Mouse (Mus musculus): ENCODE measurements around the gene Rtn1. TPM values are rescaled to one million over a fixed set of nuclear protein-coding genes. Genes with fewer than 3 reads are reported as not detected.

Rtn1 gene
- polyA plus RNA-seq, 1 experiment = not detected

DNA sequence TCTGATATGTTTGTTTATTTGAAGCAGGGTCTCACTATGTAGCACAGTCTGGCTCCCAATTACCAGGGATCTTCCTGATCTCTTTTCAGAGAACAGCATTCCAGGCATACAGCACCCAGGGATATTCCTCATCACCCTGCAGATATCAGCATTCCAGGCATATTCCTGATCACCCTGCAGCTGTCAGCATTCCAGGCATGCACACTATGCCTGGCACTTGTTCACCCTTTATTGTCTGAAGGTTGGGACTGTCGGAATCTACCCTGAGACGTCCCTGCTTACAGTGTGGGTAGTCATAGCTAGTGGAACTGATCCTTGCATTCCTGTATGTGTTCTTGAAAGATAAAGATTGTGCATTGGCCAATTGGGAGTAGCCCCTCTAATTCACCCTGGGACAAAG is 65.2 kb downstream of the Rtn1 start:
- H3K79me2 ChIP-seq (ENCODE audit: control insufficient read depth, insufficient read depth) = no peaks in the 10 kb centered on the region
- H3K36me3 ChIP-seq (ENCODE audit: control insufficient read depth, insufficient read depth) = no peaks in the 10 kb centered on the region
- no peak overlapping the region for H3K4me3 ChIP-seq
- TF ChIP-seq MYOG (IDR thresholded peaks at IDR 0.05; ENCODE audit: control insufficient read depth in 1 of 3, insufficient read depth in 1 of 3, insufficient read length in 2 of 3, low read depth in 2 of 3) = peak in 1 of 3 experiments; percentile 52
- TF ChIP-seq MAX (IDR thresholded peaks at IDR 0.05; ENCODE audit: low read depth) = no peak
- no peak for TF ChIP-seq POLR2A (IDR thresholded peaks at IDR 0.05; ENCODE audit: insufficient read length, low read depth)
- peak; percentile 25 for TF ChIP-seq TCF3 (IDR thresholded peaks at IDR 0.05; ENCODE audit: insufficient read length, low read depth)
- H3K4me2 ChIP-seq (ENCODE audit: low read depth) = no peak overlapping the region
- no peak overlapping the region for H3ac ChIP-seq (ENCODE audit: control insufficient read depth, insufficient read length)
- no peaks in the 10 kb centered on the region for H3K27me3 ChIP-seq (ENCODE audit: control insufficient read depth, insufficient read depth, insufficient read length)

DNA sequence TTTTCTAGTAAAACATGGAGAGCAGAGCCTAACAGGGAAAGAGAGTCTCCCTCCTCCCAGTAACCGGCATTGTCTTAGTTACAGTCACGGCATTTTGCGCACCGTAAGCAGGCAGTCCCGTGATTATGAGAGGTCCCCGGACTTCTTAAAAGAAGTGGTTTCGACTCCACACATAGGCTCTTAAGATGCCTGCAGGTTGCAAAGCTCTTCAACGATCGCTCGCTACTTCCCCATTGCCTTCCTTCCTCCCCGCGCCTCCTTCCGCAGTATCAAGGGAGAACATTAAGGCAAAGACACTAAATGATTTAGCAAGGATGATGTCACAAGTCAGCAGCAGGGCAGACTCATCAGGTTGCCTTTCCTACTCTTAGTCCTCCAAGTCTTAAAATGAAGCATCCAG is 72.8 kb downstream of the Rtn1 start:
- H3K79me2 ChIP-seq (ENCODE audit: control insufficient read depth, insufficient read depth) = no peaks in the 10 kb centered on the region
- peaks cover 4% of the 10 kb centered on the region for H3K27me3 ChIP-seq (ENCODE audit: control insufficient read depth, insufficient read depth, insufficient read length)
- no peaks in the 10 kb centered on the region for H3K36me3 ChIP-seq (ENCODE audit: control insufficient read depth, insufficient read depth)
- H3K4me2 ChIP-seq (ENCODE audit: low read depth) = no peak overlapping the region
- no peak overlapping the region for H3K4me3 ChIP-seq
- H3ac ChIP-seq (ENCODE audit: control insufficient read depth, insufficient read length) = no peak overlapping the region
- TF ChIP-seq MAX (IDR thresholded peaks at IDR 0.05; ENCODE audit: low read depth) = no peak
- no peak for TF ChIP-seq TCF3 (IDR thresholded peaks at IDR 0.05; ENCODE audit: insufficient read length, low read depth)

DNA sequence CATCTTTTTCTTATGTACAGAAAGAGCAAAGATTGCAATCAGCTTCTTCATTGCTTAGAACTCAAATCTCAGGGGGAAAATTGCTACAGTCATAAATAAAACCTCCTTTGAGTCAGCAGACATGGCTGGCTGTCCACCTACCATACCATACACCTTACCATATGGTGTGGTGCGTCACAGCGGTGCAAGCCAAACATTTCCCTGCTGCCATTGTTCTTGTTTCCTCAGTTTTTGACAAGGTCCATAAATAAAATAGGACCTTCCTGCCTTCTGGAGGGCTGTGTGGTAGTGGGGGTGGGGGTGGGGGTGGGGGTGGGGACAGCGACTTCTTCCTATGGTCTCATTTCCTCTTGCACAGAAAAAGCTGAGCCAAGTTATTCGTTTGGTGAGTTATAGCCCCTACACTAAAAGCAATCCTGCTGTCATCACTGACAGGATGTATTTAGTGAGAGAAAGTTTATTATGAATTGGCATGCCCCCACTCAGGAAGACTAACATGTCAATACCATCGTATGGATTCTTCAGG is 76.3 kb downstream of the Rtn1 start:
- no peak for TF ChIP-seq MYOD1 (IDR thresholded peaks at IDR 0.05; ENCODE audit: control insufficient read depth in 1 of 3, insufficient read length in 2 of 3, low read depth in 2 of 3)
- no peak for TF ChIP-seq USF1 (IDR thresholded peaks at IDR 0.05; ENCODE audit: low read depth)
- no peak for TF ChIP-seq REST (IDR thresholded peaks at IDR 0.05; ENCODE audit: insufficient read depth, insufficient read length)
- TF ChIP-seq MAX (IDR thresholded peaks at IDR 0.05; ENCODE audit: low read depth) = no peak
- TF ChIP-seq POLR2AphosphoS2 (IDR thresholded peaks at IDR 0.05; ENCODE audit: insufficient read length, low read depth) = no peak
- no peak for TF ChIP-seq E2F4 (IDR thresholded peaks at IDR 0.05; ENCODE audit: insufficient read depth)
- no peak overlapping the region for H3ac ChIP-seq (ENCODE audit: control insufficient read depth, insufficient read length)
- H3K4me3 ChIP-seq = no peak overlapping the region
- no peaks in the 10 kb centered on the region for H3K36me3 ChIP-seq (ENCODE audit: control insufficient read depth, insufficient read depth)
- H3K4me2 ChIP-seq (ENCODE audit: low read depth) = no peak overlapping the region
- H3K27me3 ChIP-seq (ENCODE audit: control insufficient read depth, insufficient read depth, insufficient read length) = peaks cover 1% of the 10 kb centered on the region
- no peaks in the 10 kb centered on the region for H3K79me2 ChIP-seq (ENCODE audit: control insufficient read depth, insufficient read depth)

DNA sequence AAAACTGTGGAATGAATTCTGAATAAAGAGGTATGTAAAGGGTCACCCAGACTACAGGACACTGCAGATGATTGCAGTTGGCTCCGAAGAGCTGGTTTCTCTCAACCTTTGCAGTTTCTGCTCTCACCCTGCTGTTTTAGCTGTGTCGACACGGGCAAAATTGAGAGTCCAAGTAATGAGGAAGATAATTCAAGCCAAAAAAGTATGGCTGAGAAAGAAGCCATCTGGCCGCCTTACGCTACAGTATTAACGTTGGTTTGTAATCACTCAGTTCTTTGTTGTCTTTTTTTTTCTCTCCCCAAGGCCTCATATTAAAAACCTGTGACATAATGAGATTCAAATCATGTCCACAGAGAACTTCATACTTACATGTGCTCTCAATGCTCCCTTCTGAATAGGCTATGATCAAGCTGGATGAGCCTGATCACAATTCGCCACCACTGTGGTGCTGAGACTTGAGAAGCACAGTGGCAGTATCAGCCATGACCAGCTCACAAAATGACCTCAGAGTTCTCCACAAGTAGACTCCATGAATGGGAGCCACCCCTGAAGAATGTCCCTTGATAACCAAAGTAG is 76.9 kb downstream of the Rtn1 start:
- no peaks in the 10 kb centered on the region for H3K79me2 ChIP-seq (ENCODE audit: control insufficient read depth, insufficient read depth)
- no peak for TF ChIP-seq CEBPB (IDR thresholded peaks at IDR 0.05; ENCODE audit: insufficient read depth, poor library complexity, severe bottlenecking)
- TF ChIP-seq TCF3 (IDR thresholded peaks at IDR 0.05; ENCODE audit: insufficient read length, low read depth) = no peak
- TF ChIP-seq SRF (IDR thresholded peaks at IDR 0.05; ENCODE audit: control insufficient read depth, insufficient read length, low read depth) = no peak
- TF ChIP-seq POLR2AphosphoS2 (IDR thresholded peaks at IDR 0.05; ENCODE audit: insufficient read length, low read depth) = no peak
- TF ChIP-seq REST (IDR thresholded peaks at IDR 0.05; ENCODE audit: insufficient read depth, insufficient read length) = no peak
- no peak for TF ChIP-seq MYOG (IDR thresholded peaks at IDR 0.05; ENCODE audit: control insufficient read depth in 1 of 3, insufficient read depth in 1 of 3, insufficient read length in 2 of 3, low read depth in 2 of 3)
- TF ChIP-seq POLR2A (IDR thresholded peaks at IDR 0.05; ENCODE audit: insufficient read length, low read depth) = no peak
- TF ChIP-seq USF1 (IDR thresholded peaks at IDR 0.05; ENCODE audit: low read depth) = no peak
- TF ChIP-seq E2F4 (IDR thresholded peaks at IDR 0.05; ENCODE audit: insufficient read depth) = no peak
- no peak for TF ChIP-seq MYOD1 (IDR thresholded peaks at IDR 0.05; ENCODE audit: control insufficient read depth in 1 of 3, insufficient read length in 2 of 3, low read depth in 2 of 3)
- no peak for TF ChIP-seq TCF12 (IDR thresholded peaks at IDR 0.05; ENCODE audit: insufficient read depth, poor library complexity, severe bottlenecking)
- no peak for TF ChIP-seq MAX (IDR thresholded peaks at IDR 0.05; ENCODE audit: low read depth)
- H3ac ChIP-seq (ENCODE audit: control insufficient read depth, insufficient read length) = no peak overlapping the region
- H3K27me3 ChIP-seq (ENCODE audit: control insufficient read depth, insufficient read depth, insufficient read length) = no peaks in the 10 kb centered on the region
- no peak overlapping the region for H3K4me2 ChIP-seq (ENCODE audit: low read depth)
- H3K4me3 ChIP-seq = no peak overlapping the region
- H3K36me3 ChIP-seq (ENCODE audit: control insufficient read depth, insufficient read depth) = no peaks in the 10 kb centered on the region

DNA sequence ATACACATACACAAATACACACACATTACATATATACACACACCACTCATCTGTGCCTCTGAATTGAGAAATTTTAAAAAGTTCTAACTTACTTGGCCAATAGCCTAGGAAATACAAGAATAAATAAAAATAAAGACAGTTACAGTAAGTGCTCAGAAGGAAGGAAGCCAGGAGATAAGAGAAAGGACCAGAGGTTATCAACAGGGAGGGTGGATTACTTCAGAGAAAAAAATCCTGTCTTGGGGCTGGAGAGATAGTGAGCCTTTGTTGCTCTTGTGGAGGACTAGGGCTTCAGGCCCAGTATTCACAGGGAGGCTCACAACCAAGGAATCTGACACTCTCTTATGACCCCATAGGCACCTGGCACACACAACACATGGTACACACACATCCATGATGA is 82.8 kb downstream of the Rtn1 start:
- H3K27me3 ChIP-seq (ENCODE audit: control insufficient read depth, insufficient read depth, insufficient read length) = no peaks in the 10 kb centered on the region
- H3ac ChIP-seq (ENCODE audit: control insufficient read depth, insufficient read length) = no peak overlapping the region
- no peak overlapping the region for H3K4me2 ChIP-seq (ENCODE audit: low read depth)
- no peaks in the 10 kb centered on the region for H3K79me2 ChIP-seq (ENCODE audit: control insufficient read depth, insufficient read depth)
- H3K36me3 ChIP-seq (ENCODE audit: control insufficient read depth, insufficient read depth) = no peaks in the 10 kb centered on the region
- H3K4me3 ChIP-seq = no peak overlapping the region
- no peak for TF ChIP-seq SRF (IDR thresholded peaks at IDR 0.05; ENCODE audit: control insufficient read depth, insufficient read length, low read depth)
- TF ChIP-seq MAX (IDR thresholded peaks at IDR 0.05; ENCODE audit: low read depth) = no peak
- TF ChIP-seq REST (IDR thresholded peaks at IDR 0.05; ENCODE audit: insufficient read depth, insufficient read length) = no peak
- no peak for TF ChIP-seq E2F4 (IDR thresholded peaks at IDR 0.05; ENCODE audit: insufficient read depth)
- no peak for TF ChIP-seq TCF3 (IDR thresholded peaks at IDR 0.05; ENCODE audit: insufficient read length, low read depth)
- TF ChIP-seq MYOG (IDR thresholded peaks at IDR 0.05; ENCODE audit: control insufficient read depth in 1 of 3, insufficient read depth in 1 of 3, insufficient read length in 2 of 3, low read depth in 2 of 3) = no peak
- no peak for TF ChIP-seq POLR2AphosphoS2 (IDR thresholded peaks at IDR 0.05; ENCODE audit: insufficient read length, low read depth)
- no peak for TF ChIP-seq POLR2A (IDR thresholded peaks at IDR 0.05; ENCODE audit: insufficient read length, low read depth)
- TF ChIP-seq CEBPB (IDR thresholded peaks at IDR 0.05; ENCODE audit: insufficient read depth, poor library complexity, severe bottlenecking) = no peak
- no peak for TF ChIP-seq USF1 (IDR thresholded peaks at IDR 0.05; ENCODE audit: low read depth)
- TF ChIP-seq MYOD1 (IDR thresholded peaks at IDR 0.05; ENCODE audit: control insufficient read depth in 1 of 3, insufficient read length in 2 of 3, low read depth in 2 of 3) = no peak
- TF ChIP-seq TCF12 (IDR thresholded peaks at IDR 0.05; ENCODE audit: insufficient read depth, poor library complexity, severe bottlenecking) = no peak

Measured in myocyte (in vitro differentiated cells).